ENCODE assay signal across 8 mouse cellular contexts in the genomic region with DNA sequence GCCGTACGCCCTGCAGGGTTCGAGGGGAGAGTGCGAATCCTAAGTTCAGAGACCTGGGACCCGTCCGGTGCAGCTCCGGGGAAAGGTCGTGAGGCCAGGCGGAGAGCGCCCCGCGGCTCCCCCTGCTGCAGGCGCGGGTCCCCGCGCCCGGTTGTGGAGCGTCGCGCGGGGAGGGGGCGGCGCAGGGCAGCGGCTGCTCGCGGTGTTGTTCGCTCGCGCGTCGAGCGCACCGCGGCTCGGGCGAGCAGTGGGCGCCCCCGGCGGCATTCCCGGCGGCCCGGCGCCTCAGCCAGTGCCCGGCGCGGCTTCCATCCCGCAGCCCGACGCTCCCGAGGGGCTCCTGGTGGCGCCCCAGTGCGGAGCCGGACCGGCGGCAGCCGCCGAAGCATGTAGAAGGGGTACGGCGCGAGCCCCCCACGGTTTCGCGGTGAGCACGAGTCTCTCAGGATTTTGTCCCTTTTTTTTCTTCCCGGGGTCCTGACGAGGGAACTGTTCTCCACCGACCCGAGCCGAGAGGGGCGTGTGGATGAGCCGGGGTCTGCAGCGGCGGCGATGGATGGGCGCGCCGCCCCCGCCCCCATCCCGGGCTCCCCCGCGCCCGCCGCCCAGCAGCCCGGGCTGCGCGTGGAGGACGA. TPM values are rescaled to one million over a fixed set of nuclear protein-coding genes. Genes with fewer than 3 reads are reported as not detected.
DNase-seq lines count a peak whose midpoint lies in the region; ATAC-seq and TF ChIP-seq lines count a peak whose summit lies in the region.

No protein-coding gene starts in this region.

- H3K27ac ChIP-seq in kidney, adult 2 months (ENCODE audit: insufficient read depth, low read depth, low read length), result peak overlapping the region; percentile 89
- peak overlapping the region; percentile 36; the same call in 1 of the 2 replicates for H3K27ac ChIP-seq in ES-Bruce4 (ENCODE audit: insufficient read depth, low read length)
- peak overlapping the region; percentile 72 for H3K27ac ChIP-seq in embryonic fibroblast, embryonic 13.5 days (ENCODE audit: insufficient read depth, low read length)
- peak overlapping the region; percentile 83 for H3K27ac ChIP-seq in intestine, embryonic 16.5 days (ENCODE audit: low read length)
- H3K27ac ChIP-seq in neural tube, embryonic 15.5 days (replicated peaks), result peak overlapping the region; percentile 100

- peak overlapping the region; percentile 95 for H3K4me3 ChIP-seq in kidney, adult 2 months (ENCODE audit: insufficient read depth, low read depth, low read length)
- peak overlapping the region; percentile 78 for H3K4me3 ChIP-seq in ES-Bruce4 (ENCODE audit: low read depth, low read length)
- H3K4me3 ChIP-seq in embryonic fibroblast, embryonic 13.5 days (ENCODE audit: insufficient read depth, low read length), result peak overlapping the region; percentile 86
- peak overlapping the region; percentile 74 for H3K4me3 ChIP-seq in intestine, embryonic 16.5 days (ENCODE audit: low read length)
- H3K4me3 ChIP-seq in neural tube, embryonic 15.5 days (replicated peaks), result peak overlapping the region; percentile 92

- H3K9me3 ChIP-seq in ES-Bruce4 (replicated peaks; ENCODE audit: control insufficient read depth, insufficient read depth, low read length, poor library complexity, severe bottlenecking), result no peaks in the 10 kb centered on the region
- H3K9me3 ChIP-seq in intestine, embryonic 16.5 days (ENCODE audit: control insufficient read depth, low read length), result no peaks in the 10 kb centered on the region
- no peaks in the 10 kb centered on the region for H3K9me3 ChIP-seq in neural tube, embryonic 15.5 days (replicated peaks)

- H3K36me3 ChIP-seq in kidney, adult 2 months (ENCODE audit: control insufficient read depth, insufficient read depth, low read length), result no peaks in the 10 kb centered on the region
- no peaks in the 10 kb centered on the region for H3K36me3 ChIP-seq in ES-Bruce4 (ENCODE audit: control insufficient read depth, insufficient read depth, low read length, poor library complexity, severe bottlenecking)
- H3K36me3 ChIP-seq in intestine, embryonic 16.5 days (ENCODE audit: control insufficient read depth, insufficient read depth, low read length), result no peaks in the 10 kb centered on the region
- no peaks in the 10 kb centered on the region for H3K36me3 ChIP-seq in neural tube, embryonic 15.5 days

- H3K4me2 ChIP-seq in intestine, embryonic 16.5 days (ENCODE audit: low read depth, low read length), result peak overlapping the region; percentile 82
- H3K4me2 ChIP-seq in neural tube, embryonic 15.5 days, result peak overlapping the region; percentile 59

- WGBS in kidney, adult 2 months, result under 1% methylated on average over 84 of the region's 87 CpGs
- WGBS in intestine, embryonic 16.5 days, result under 1% methylated on average over 74 of the region's 87 CpGs
- WGBS in neural tube, embryonic 15.5 days, result under 1% methylated on average over 64 of the region's 87 CpGs

- TF ChIP-seq EP300 in ES-Bruce4 (IDR thresholded peaks at IDR 0.05; ENCODE audit: insufficient read depth, low read depth, low read length), result no peak

- H3K9ac ChIP-seq in ES-Bruce4 (ENCODE audit: low read depth, poor library complexity, severe bottlenecking), result peak overlapping the region; percentile 62
- peak overlapping the region; percentile 81 for H3K9ac ChIP-seq in intestine, embryonic 16.5 days (ENCODE audit: low read depth, low read length)
- peak overlapping the region; percentile 97 for H3K9ac ChIP-seq in neural tube, embryonic 15.5 days (replicated peaks)

- peak; percentile 86 for ATAC-seq in intestine, embryonic 16.5 days
- ATAC-seq in neural tube, embryonic 15.5 days (ENCODE audit: low FRiP score), result peak; percentile 92

- H3K27me3 ChIP-seq in kidney, adult 2 months (replicated peaks; ENCODE audit: control insufficient read depth, insufficient read depth, low read length), result no peaks in the 10 kb centered on the region
- H3K27me3 ChIP-seq in ES-Bruce4 (ENCODE audit: control insufficient read depth, insufficient read depth, low read length, poor library complexity, severe bottlenecking), result no peaks in the 10 kb centered on the region
- no peaks in the 10 kb centered on the region for H3K27me3 ChIP-seq in intestine, embryonic 16.5 days (replicated peaks; ENCODE audit: control insufficient read depth, insufficient read depth, low read length)
- H3K27me3 ChIP-seq in neural tube, embryonic 15.5 days (replicated peaks), result no peaks in the 10 kb centered on the region

- no peak for TF ChIP-seq POLR2A in kidney, adult 2 months (IDR thresholded peaks at IDR 0.05; ENCODE audit: low read depth, low read length)
- TF ChIP-seq POLR2A in ES-Bruce4 (IDR thresholded peaks at IDR 0.05; ENCODE audit: insufficient read depth, low read length), result no peak
- TF ChIP-seq POLR2A in embryonic fibroblast, embryonic 13.5 days (IDR thresholded peaks at IDR 0.05; ENCODE audit: low read depth, low read length), result peak; percentile 68

- DNase-seq in kidney, adult 2 months, result no peak
- no peak for DNase-seq in kidney, postnatal 10 days
- no peak for DNase-seq in kidney, adult 11 months
- DNase-seq in lung, postnatal 36 days, result no peak

- TF ChIP-seq CTCF in kidney, adult 2 months (conservative IDR thresholded peaks at IDR 0.05; ENCODE audit: insufficient read depth, insufficient read length, low read depth, low read length), result no peak
- TF ChIP-seq CTCF in ES-Bruce4 (IDR thresholded peaks at IDR 0.05; ENCODE audit: low read depth, low read length), result no peak
- no peak for TF ChIP-seq CTCF in embryonic fibroblast, embryonic 13.5 days (IDR thresholded peaks at IDR 0.05; ENCODE audit: borderline replicate concordance, insufficient read depth, low read length)

- 0 out of 2 replicates have a peak, but pooled peaks cover 3% of the 10 kb centered on the region for H3K4me1 ChIP-seq in kidney, adult 2 months (ENCODE audit: control insufficient read depth, insufficient read depth, low read length)
- no peaks in the 10 kb centered on the region for H3K4me1 ChIP-seq in ES-Bruce4 (ENCODE audit: control insufficient read depth, insufficient read depth, low read length)
- no peaks in the 10 kb centered on the region; the same call in 1 of the 2 replicates for H3K4me1 ChIP-seq in embryonic fibroblast, embryonic 13.5 days (ENCODE audit: control insufficient read depth, insufficient read depth, low read length)
- H3K4me1 ChIP-seq in intestine, embryonic 16.5 days (ENCODE audit: control insufficient read depth, insufficient read depth, low read length), result peaks cover 16% of the 10 kb centered on the region
- peaks cover 32% of the 10 kb centered on the region for H3K4me1 ChIP-seq in neural tube, embryonic 15.5 days

RNA-seq across cellular contexts. Expression of gene Wasf1, which starts 0.5 kb away (rescaled TPM):
- 1.3 and 1.4 TPM in 2 replicates for polyA plus RNA-seq in kidney, adult 2 months (2012; rRNA removed)
- polyA plus RNA-seq in ES-Bruce4 (2011; ENCODE audit: insufficient read depth, insufficient read length, low read depth, missing spikeins), result 47.3 and 52.0 TPM in 2 replicates
- polyA plus RNA-seq in embryonic fibroblast, embryonic 13.5 days (2011; ENCODE audit: insufficient read length, low read depth, missing spikeins), result 8.3 and 11.8 TPM in 2 replicates
- polyA plus RNA-seq in intestine, embryonic 16.5 days (2015; fragmentation: Nextera tagmentation; extraction: Ambion mirVana), result 9.4 and 10.4 TPM in 2 replicates
- 98.8 and 105 TPM in 2 replicates for polyA plus RNA-seq in neural tube, embryonic 15.5 days (2015; fragmentation: Nextera tagmentation; extraction: Ambion mirVana)

RNA-seq across cellular contexts. Expression of gene Cdc40, which starts 0.7 kb away (rescaled TPM):
- polyA plus RNA-seq in kidney, adult 2 months (2012; rRNA removed), result 12.5 and 14.4 TPM in 2 replicates
- 47.4 and 49.8 TPM in 2 replicates for polyA plus RNA-seq in ES-Bruce4 (2011; ENCODE audit: insufficient read depth, insufficient read length, low read depth, missing spikeins)
- polyA plus RNA-seq in embryonic fibroblast, embryonic 13.5 days (2011; ENCODE audit: insufficient read length, low read depth, missing spikeins), result 31.2 and 33.7 TPM in 2 replicates
- 25.1 and 26.3 TPM in 2 replicates for polyA plus RNA-seq in intestine, embryonic 16.5 days (2015; fragmentation: Nextera tagmentation; extraction: Ambion mirVana)
- polyA plus RNA-seq in neural tube, embryonic 15.5 days (2015; fragmentation: Nextera tagmentation; extraction: Ambion mirVana), result 22.9 and 25.4 TPM in 2 replicates

Comparison
In these comparisons a context has a peak if more than half of its experiments do, and no peak if none do; other contexts are left out.
1. H3K27ac ChIP-seq: peak in every context shown above with its lines; median percentile 100 in neural tube, embryonic 15.5 days; 89 in kidney, adult 2 months; 83 in intestine, embryonic 16.5 days; 72 in embryonic fibroblast, embryonic 13.5 days; 36 in ES-Bruce4.